Mouse (Mus musculus) liver, postnatal 0 days (tissue): ENCODE measurements around the gene Aifm3.

ENCODE experiments used
- CTCF ChIP-seq: sonication (generic); IDR thresholded peaks from 2 replicates; pipeline ENCODE4 v1.5.1; 2016; ENCODE audit warnings: antibody characterized with exemption, low read depth
- EP300 ChIP-seq: IDR thresholded peaks from 2 replicates; pipeline ENCODE4 v1.6.1; 2016; ENCODE audit warnings: antibody characterized with exemption, low read depth, mild to moderate bottlenecking

DNA sequence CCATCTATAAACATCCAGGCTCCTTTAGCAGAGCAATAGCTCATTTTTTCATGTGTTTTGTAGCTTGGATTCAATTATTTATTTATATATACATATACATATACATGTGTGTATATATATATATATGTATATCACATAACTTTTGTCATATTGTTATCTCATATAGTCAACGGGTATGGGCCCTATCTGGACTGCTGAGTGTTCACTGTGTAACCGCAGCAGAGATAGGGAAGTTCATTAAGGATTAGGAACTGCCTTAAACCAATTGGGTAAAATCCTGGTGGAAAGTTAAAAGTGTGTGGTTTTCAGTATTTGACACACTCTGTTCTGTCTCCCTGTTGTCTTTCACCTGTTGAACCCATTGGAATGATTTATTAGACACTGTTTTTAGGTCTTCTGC is 7.9 kb upstream of the Aifm3 start:
- TF ChIP-seq EP300 (no peak), CTCF (no peak)
